Mouse (Mus musculus): ENCODE measurements around the gene Ntng1.

- TF ChIP-seq POLR2A (IDR thresholded peaks at IDR 0.05; ENCODE audit: extremely low read depth, insufficient read depth, low read length), result no peak
- TF ChIP-seq CTCF (IDR thresholded peaks at IDR 0.05; ENCODE audit: low read depth, low read length), result no peak
Measured at GRCm38 (mm10) chr3:110143206-110144061, at the start of gene Ntng1.
